Mouse (Mus musculus) liver, embryonic 14.5 days (tissue): ENCODE measurements around the gene Cacna1f. TPM values are rescaled to one million over a fixed set of nuclear protein-coding genes. Genes with fewer than 3 reads are reported as not detected.

Source experiments
- ATAC-seq: fragments of 200-750 bp; cut with Nextera tagmentation; 2 replicates; pipeline ENCODE4 v1.8.0; 2017; ENCODE audit warnings: moderate number of reproducible peaks, mild to moderate bottlenecking, moderate library complexity; ENCODE audit not compliant: insufficient read depth
- DNase-seq, 3 experiments: peaks; one replicate each; pipeline ENCODE4 v3.0.0-alpha.2; 2012 to 2013; ENCODE audit warnings: low read depth in 3 of 3, low spot score in 3 of 3
- H3K27ac ChIP-seq: fragments of 300-500 bp; sonication (generic); 2 replicates; pipeline ENCODE4 v1.5.1; 2014; ENCODE audit warnings: moderate library complexity, mild to moderate bottlenecking, control low read depth, inconsistent platforms
- H3K27me3 ChIP-seq: fragments of 300-500 bp; sonication (generic); 2 replicates; pipeline ENCODE4 v1.6.1; 2014; ENCODE audit warnings: mild to moderate bottlenecking, low read length, moderate library complexity; ENCODE audit not compliant: control insufficient read depth, insufficient read depth
- H3K36me3 ChIP-seq: fragments of 300-500 bp; sonication (generic); replicated peaks from 2 replicates; pipeline ENCODE4 v1.6.1; 2014; ENCODE audit warnings: low read depth; ENCODE audit not compliant: control insufficient read depth, insufficient read depth
- H3K4me1 ChIP-seq, 2 experiments: fragments of 200-500 bp in 1 of 2; fragments of 300-500 bp in 1 of 2; sonication (generic) in 1 of 2; replicated peaks; 2 replicates each; pipeline ENCODE4 v1.6.1; 2012 to 2014; ENCODE audit warnings: antibody characterized with exemption in 1 of 2, inconsistent platforms in 1 of 2, low read length in 1 of 2; ENCODE audit not compliant: control insufficient read depth in 2 of 2, insufficient read depth in 2 of 2
- H3K4me2 ChIP-seq: fragments of 300-500 bp; sonication (generic); 2 replicates; pipeline ENCODE4 v1.6.1; 2014; ENCODE audit warnings: low read depth, mild to moderate bottlenecking, control low read depth, moderate library complexity
- H3K4me3 ChIP-seq, 2 experiments: fragments of 200-500 bp in 1 of 2; fragments of 300-500 bp in 1 of 2; sonication (generic) in 1 of 2; 2 replicates each; pipeline ENCODE4 v1.5.1; 2012 to 2014; ENCODE audit warnings: low read depth in 2 of 2, low read length in 2 of 2, mild to moderate bottlenecking in 2 of 2, control low read depth in 1 of 2, inconsistent platforms in 1 of 2, moderate library complexity in 1 of 2; ENCODE audit not compliant: insufficient read depth in 1 of 2
- H3K9ac ChIP-seq: fragments of 300-500 bp; sonication (generic); replicated peaks from 2 replicates; pipeline ENCODE4 v1.6.1; 2014; ENCODE audit warnings: mild to moderate bottlenecking, control low read depth, moderate library complexity
- H3K9me3 ChIP-seq: fragments of 300-500 bp; sonication (generic); 2 replicates; pipeline ENCODE4 v1.6.1; 2016; ENCODE audit warnings: low read length, mixed read lengths; ENCODE audit not compliant: control insufficient read depth
- CTCF ChIP-seq: IDR thresholded peaks from 2 replicates; pipeline ENCODE4 v1.5.1; 2016; ENCODE audit warnings: antibody characterized with exemption, low read depth, control low read depth
- EP300 ChIP-seq: IDR thresholded peaks from 2 replicates; pipeline ENCODE4 v1.6.1; 2016; ENCODE audit warnings: antibody characterized with exemption, low read depth
- WGBS: fragments of 180-500 bp; shearing (Covaris S2); extraction: QIAGEN DNeasy Blood & Tissue Kit; methylation state at CpG from one replicate; pipeline ENCODE4 v1.1.7; 2014; ENCODE audit not compliant: insufficient replicate concordance; 5-methylcytosine and 5-hydroxymethylcytosine counted together
- polyA plus RNA-seq, 2 experiments: library from polyadenylated mRNA; depleted of rRNA in 1 of 2; stranded (reverse) in 1 of 2; unstranded in 1 of 2; fragments of >200 nt; fragmentation: Nextera tagmentation in 1 of 2; extraction: Ambion mirVana in 1 of 2; gene quantifications; 2 replicates each; pipeline versions ENCODE4 v1.2.1 to v1.2.3; 2012 to 2014

The Cacna1f gene
- polyA plus RNA-seq, 2 experiments = 0.04 to 0.11 TPM

DNA sequence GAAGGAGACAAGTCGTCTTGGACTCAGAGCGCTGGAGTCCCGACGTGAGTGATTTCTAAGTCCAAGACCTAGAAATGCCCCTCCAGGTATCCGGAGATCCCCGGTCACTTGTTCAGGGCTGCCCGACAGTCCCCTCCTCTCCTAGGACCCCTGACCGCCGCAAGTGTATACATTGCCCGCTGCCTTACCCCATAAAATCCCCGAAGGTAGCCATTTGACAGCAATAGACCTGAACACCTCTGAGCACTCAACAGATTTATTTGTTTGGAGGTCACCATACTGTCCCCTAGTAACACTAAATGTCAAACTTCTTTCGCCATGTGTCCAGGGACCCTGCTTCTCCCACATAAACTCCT is 73.2 kb downstream of the Cacna1f start:
- Histone ChIP-seq H3K4me3 (peak overlapping the region; percentile 1 to 39; a peak in 2 of 4 replicates), H3K27ac (no peak overlapping the region), H3K9ac (no peak overlapping the region), H3K9me3 (no peaks in the 10 kb centered on the region), H3K36me3 (no peaks in the 10 kb centered on the region), H3K27me3 (no peaks in the 10 kb centered on the region), H3K4me1 (no peaks in the 10 kb centered on the region), H3K4me2 (peak overlapping the region; percentile 56)
- TF ChIP-seq EP300 (no peak), CTCF (no peak)
- 24% methylated on average over 12 of the region's 12 CpGs for WGBS
- no peak for DNase-seq
- no peak for ATAC-seq

DNA sequence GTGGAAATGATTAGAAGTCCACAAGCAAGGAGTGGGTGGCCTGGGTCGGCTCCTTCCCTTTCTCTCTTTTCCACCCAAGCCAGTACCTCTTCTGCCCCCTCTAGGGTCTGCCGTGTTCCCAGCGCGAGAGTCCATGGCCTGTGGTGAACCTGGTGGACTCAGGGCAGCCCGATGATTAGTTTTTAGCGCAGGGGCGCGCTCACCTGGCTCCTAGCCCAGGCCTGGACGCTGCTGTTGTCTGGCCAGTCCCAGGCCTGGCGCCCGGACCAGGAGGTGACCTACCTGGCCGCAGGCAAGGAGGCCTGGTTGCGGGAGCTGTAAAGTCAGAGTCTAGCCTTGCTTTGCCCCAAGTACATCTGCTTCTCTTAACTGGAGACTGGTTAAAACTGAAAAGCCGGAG is 74.0 kb downstream of the Cacna1f start, which contains the start of gene Magix:
Gene Magix, minus strand, starts transcription at position 388 of the 400 bp plus-strand sequence.
- WGBS = 57% methylated on average over 14 of the region's 14 CpGs
- Histone ChIP-seq H3K9ac (no peak within 1 kb of the TSS), H3K9me3 (no peaks in the 10 kb centered on the region), H3K36me3 (no peaks in the 10 kb centered on the region), H3K4me3 (0 out of 4 replicates have a peak within 1 kb of the TSS, but pooled peaks of 1 of the 2 experiments have one; percentile 39), H3K4me2 (peak within 1 kb of the TSS; percentile 56), H3K27ac (no peak within 1 kb of the TSS), H3K27me3 (no peaks in the 10 kb centered on the region), H3K4me1 (no peaks in the 10 kb centered on the region)
- ATAC-seq (no peak), DNase-seq (no peak)
- no peak for TF ChIP-seq EP300
- TF ChIP-seq CTCF = no peak

Other genes starting within 250 kb of the Cacna1f start
- gene Usp27x, start 231.3 kb upstream of the Cacna1f start, polyA plus RNA-seq (2012; rRNA removed) = 0.12 and 0.26 TPM in 2 replicates
- gene Usp27x, start 231.3 kb upstream of the Cacna1f start, polyA plus RNA-seq (2014; fragmentation: Nextera tagmentation; extraction: Ambion mirVana) = 0.05 TPM in 1 of 2 replicates, not detected in the other
- gene Foxp3, start 33.4 kb upstream of the Cacna1f start, polyA plus RNA-seq (2012; rRNA removed) = not detected in 2 replicates
- not detected in 2 replicates for gene Foxp3, start 33.4 kb upstream of the Cacna1f start, polyA plus RNA-seq (2014; fragmentation: Nextera tagmentation; extraction: Ambion mirVana)
- gene Ppp1r3f, start 32.8 kb upstream of the Cacna1f start, polyA plus RNA-seq (2012; rRNA removed) = 0.42 and 0.56 TPM in 2 replicates
- gene Ppp1r3f, start 32.8 kb upstream of the Cacna1f start, polyA plus RNA-seq (2014; fragmentation: Nextera tagmentation; extraction: Ambion mirVana) = 0.06 TPM in 2 replicates
- gene Ccdc22, start 1.6 kb upstream of the Cacna1f start, polyA plus RNA-seq (2012; rRNA removed) = 9.0 TPM in 2 replicates
- gene Ccdc22, start 1.6 kb upstream of the Cacna1f start, polyA plus RNA-seq (2014; fragmentation: Nextera tagmentation; extraction: Ambion mirVana) = 16.7 and 19.0 TPM in 2 replicates
- 0.34 and 0.39 TPM in 2 replicates for gene Syp, start 31.4 kb downstream of the Cacna1f start, polyA plus RNA-seq (2012; rRNA removed)
- 0.05 and 0.25 TPM in 2 replicates for gene Syp, start 31.4 kb downstream of the Cacna1f start, polyA plus RNA-seq (2014; fragmentation: Nextera tagmentation; extraction: Ambion mirVana)
- 1.2 and 1.3 TPM in 2 replicates for gene Prickle3, start 50.2 kb downstream of the Cacna1f start, polyA plus RNA-seq (2012; rRNA removed)
- 0.34 and 1.0 TPM in 2 replicates for gene Prickle3, start 50.2 kb downstream of the Cacna1f start, polyA plus RNA-seq (2014; fragmentation: Nextera tagmentation; extraction: Ambion mirVana)
- 27.3 and 43.1 TPM in 2 replicates for gene Plp2, start 64.3 kb downstream of the Cacna1f start, polyA plus RNA-seq (2012; rRNA removed)
- 29.0 and 31.0 TPM in 2 replicates for gene Plp2, start 64.3 kb downstream of the Cacna1f start, polyA plus RNA-seq (2014; fragmentation: Nextera tagmentation; extraction: Ambion mirVana)
- gene Magix, start 74.2 kb downstream of the Cacna1f start, polyA plus RNA-seq (2012; rRNA removed) = 0.02 and 0.04 TPM in 2 replicates
- 0.20 TPM in 1 of 2 replicates, not detected in the other for gene Magix, start 74.2 kb downstream of the Cacna1f start, polyA plus RNA-seq (2014; fragmentation: Nextera tagmentation; extraction: Ambion mirVana)
- 4.4 and 7.0 TPM in 2 replicates for gene Gpkow, start 90.0 kb downstream of the Cacna1f start, polyA plus RNA-seq (2012; rRNA removed)
- 12.6 and 14.6 TPM in 2 replicates for gene Gpkow, start 90.0 kb downstream of the Cacna1f start, polyA plus RNA-seq (2014; fragmentation: Nextera tagmentation; extraction: Ambion mirVana)
- gene Wdr45, start 107.2 kb downstream of the Cacna1f start, polyA plus RNA-seq (2012; rRNA removed) = 11.8 and 12.1 TPM in 2 replicates
- gene Wdr45, start 107.2 kb downstream of the Cacna1f start, polyA plus RNA-seq (2014; fragmentation: Nextera tagmentation; extraction: Ambion mirVana) = 7.5 and 10.0 TPM in 2 replicates
- 0.09 and 0.18 TPM in 2 replicates for gene Gm45208, start 115.2 kb downstream of the Cacna1f start, polyA plus RNA-seq (2012; rRNA removed)
- gene Gm45208, start 115.2 kb downstream of the Cacna1f start, polyA plus RNA-seq (2014; fragmentation: Nextera tagmentation; extraction: Ambion mirVana) = not detected in 2 replicates
- gene Praf2, start 121.4 kb downstream of the Cacna1f start, polyA plus RNA-seq (2012; rRNA removed) = 4.3 and 5.7 TPM in 2 replicates
- 4.0 and 6.6 TPM in 2 replicates for gene Praf2, start 121.4 kb downstream of the Cacna1f start, polyA plus RNA-seq (2014; fragmentation: Nextera tagmentation; extraction: Ambion mirVana)
- 1.4 and 2.0 TPM in 2 replicates for gene Ccdc120, start 143.8 kb downstream of the Cacna1f start, polyA plus RNA-seq (2012; rRNA removed)
- 1.5 and 2.3 TPM in 2 replicates for gene Ccdc120, start 143.8 kb downstream of the Cacna1f start, polyA plus RNA-seq (2014; fragmentation: Nextera tagmentation; extraction: Ambion mirVana)
- gene Tfe3, start 155.5 kb downstream of the Cacna1f start, polyA plus RNA-seq (2012; rRNA removed) = 4.6 and 4.7 TPM in 2 replicates
- gene Tfe3, start 155.5 kb downstream of the Cacna1f start, polyA plus RNA-seq (2014; fragmentation: Nextera tagmentation; extraction: Ambion mirVana) = 5.7 and 7.3 TPM in 2 replicates
- 23.3 and 31.3 TPM in 2 replicates for gene Gripap1, start 182.7 kb downstream of the Cacna1f start, polyA plus RNA-seq (2012; rRNA removed)
- 17.7 and 19.7 TPM in 2 replicates for gene Gripap1, start 182.7 kb downstream of the Cacna1f start, polyA plus RNA-seq (2014; fragmentation: Nextera tagmentation; extraction: Ambion mirVana)
- gene Kcnd1, start 215.2 kb downstream of the Cacna1f start, polyA plus RNA-seq (2012; rRNA removed) = 0.37 and 0.43 TPM in 2 replicates
- 0.19 TPM in 2 replicates for gene Kcnd1, start 215.2 kb downstream of the Cacna1f start, polyA plus RNA-seq (2014; fragmentation: Nextera tagmentation; extraction: Ambion mirVana)
- gene Otud5, start 234.3 kb downstream of the Cacna1f start, polyA plus RNA-seq (2012; rRNA removed) = 30.0 and 30.4 TPM in 2 replicates
- 26.9 and 28.8 TPM in 2 replicates for gene Otud5, start 234.3 kb downstream of the Cacna1f start, polyA plus RNA-seq (2014; fragmentation: Nextera tagmentation; extraction: Ambion mirVana)